Comparison of ENCODE assay signal across 8 mouse cellular contexts in genomic region chr4:59928347-59928746, GRCm38 (mm10). TPM values are rescaled to one million over a fixed set of nuclear protein-coding genes. Genes with fewer than 3 reads are reported as not detected.
DNase-seq lines count a peak whose midpoint lies in the region; ATAC-seq and TF ChIP-seq lines count a peak whose summit lies in the region.

No protein-coding gene starts in this region.

- peak; percentile 83 to 86 for DNase-seq in B cell, adult 2 months
- DNase-seq in adrenal gland, adult 18-20 months (ENCODE audit: low spot score in 2 of 2) = peak; percentile 36 to 38
- DNase-seq in embryo, embryonic 11.5 days (ENCODE audit: low read depth, low spot score) = peak; percentile 48
- DNase-seq in kidney, postnatal 0 days (ENCODE audit: low spot score) = peak; percentile 81
- peak; percentile 41 to 53 (median 52) for DNase-seq in liver, embryonic 14.5 days (ENCODE audit: low read depth in 3 of 3, low spot score in 3 of 3)
- DNase-seq in ovary, postnatal 36 days (ENCODE audit: low spot score) = peak; percentile 53
- DNase-seq in thymus, postnatal 10 days (ENCODE audit: low spot score in 2 of 2) = peak; percentile 74 to 87

- H3K9me3 ChIP-seq in heart, embryonic 11.5 days (replicated peaks; ENCODE audit: control insufficient read depth, low read length) = no peaks in the 10 kb centered on the region
- no peaks in the 10 kb centered on the region for H3K9me3 ChIP-seq in kidney, postnatal 0 days (replicated peaks; ENCODE audit: low read length)
- no peaks in the 10 kb centered on the region for H3K9me3 ChIP-seq in liver, embryonic 14.5 days (ENCODE audit: control insufficient read depth, low read length)

- no peaks in the 10 kb centered on the region for H3K4me1 ChIP-seq in heart, embryonic 11.5 days (ENCODE audit: control insufficient read depth, insufficient read depth, low read length)
- no peaks in the 10 kb centered on the region for H3K4me1 ChIP-seq in kidney, postnatal 0 days (replicated peaks; ENCODE audit: insufficient read depth, low read length)
- no peaks in the 10 kb centered on the region for H3K4me1 ChIP-seq in liver, embryonic 14.5 days (replicated peaks; ENCODE audit: control insufficient read depth in 2 of 2, insufficient read depth in 2 of 2, low read length in 1 of 2)

- H3K4me3 ChIP-seq in heart, embryonic 11.5 days (ENCODE audit: low read depth, low read length) = no peak overlapping the region
- H3K4me3 ChIP-seq in kidney, postnatal 0 days (replicated peaks; ENCODE audit: low read depth, low read length) = no peak overlapping the region
- no peak overlapping the region for H3K4me3 ChIP-seq in liver, embryonic 14.5 days (ENCODE audit: insufficient read depth in 1 of 2, low read depth in 2 of 2, low read length in 2 of 2)

- no peak overlapping the region for H3K27ac ChIP-seq in heart, embryonic 11.5 days (ENCODE audit: low read depth, low read length)
- H3K27ac ChIP-seq in kidney, postnatal 0 days = no peak overlapping the region
- H3K27ac ChIP-seq in liver, embryonic 14.5 days = no peak overlapping the region

- no peak overlapping the region for H3K4me2 ChIP-seq in heart, embryonic 11.5 days
- H3K4me2 ChIP-seq in kidney, postnatal 0 days (ENCODE audit: low read length) = no peak overlapping the region
- no peak overlapping the region for H3K4me2 ChIP-seq in liver, embryonic 14.5 days (ENCODE audit: low read depth)

- TF ChIP-seq EP300 in liver, embryonic 14.5 days (IDR thresholded peaks at IDR 0.05; ENCODE audit: low read depth) = no peak

- no peaks in the 10 kb centered on the region for H3K27me3 ChIP-seq in heart, embryonic 11.5 days (ENCODE audit: control insufficient read depth, insufficient read depth, low read length)
- H3K27me3 ChIP-seq in kidney, postnatal 0 days (ENCODE audit: insufficient read depth, low read length) = no peaks in the 10 kb centered on the region
- no peaks in the 10 kb centered on the region for H3K27me3 ChIP-seq in liver, embryonic 14.5 days (ENCODE audit: control insufficient read depth, insufficient read depth, low read length)

- H3K9ac ChIP-seq in heart, embryonic 11.5 days (ENCODE audit: low read depth, low read length) = no peak overlapping the region
- H3K9ac ChIP-seq in kidney, postnatal 0 days (ENCODE audit: low read depth, low read length) = no peak overlapping the region
- no peak overlapping the region for H3K9ac ChIP-seq in liver, embryonic 14.5 days (replicated peaks)

- peak; percentile 84 for TF ChIP-seq CTCF in kidney, postnatal 0 days (IDR thresholded peaks at IDR 0.05; ENCODE audit: low read depth)
- TF ChIP-seq CTCF in liver, embryonic 14.5 days (IDR thresholded peaks at IDR 0.05; ENCODE audit: low read depth) = peak; percentile 78

- WGBS in heart, embryonic 11.5 days (ENCODE audit: insufficient replicate concordance) = 17% methylated on average over 6 of the region's 6 CpGs
- 23% methylated on average over 6 of the region's 6 CpGs for WGBS in kidney, postnatal 0 days
- WGBS in liver, embryonic 14.5 days (ENCODE audit: insufficient replicate concordance) = 4% methylated on average over 6 of the region's 6 CpGs

- no peaks in the 10 kb centered on the region for H3K36me3 ChIP-seq in heart, embryonic 11.5 days (ENCODE audit: control insufficient read depth, insufficient read depth, low read length)
- no peaks in the 10 kb centered on the region for H3K36me3 ChIP-seq in kidney, postnatal 0 days (ENCODE audit: insufficient read depth, low read length)
- H3K36me3 ChIP-seq in liver, embryonic 14.5 days (replicated peaks; ENCODE audit: control insufficient read depth, insufficient read depth, low read depth) = no peaks in the 10 kb centered on the region

- 0 out of 2 replicates have a peak, but pooled peaks have one; percentile 44 for ATAC-seq in heart, embryonic 11.5 days (replicated peaks; ENCODE audit: insufficient number of reproducible peaks, low FRiP score, low TSS enrichment)
- ATAC-seq in kidney, postnatal 0 days (replicated peaks; ENCODE audit: low FRiP score, low read depth) = peak; percentile 74
- no peak for ATAC-seq in liver, embryonic 14.5 days (ENCODE audit: insufficient read depth)

RNA-seq across cellular contexts. Expression of gene Slc46a2, which starts 13.5 kb away (rescaled TPM):
- not detected for total RNA-seq in adrenal gland, adult 18-20 months (2021)
- 0.13 and 0.39 TPM in 2 replicates for polyA plus RNA-seq in heart, embryonic 11.5 days (2014; fragmentation: Nextera tagmentation; extraction: Ambion mirVana)
- 0.08 and 0.24 TPM in 2 replicates for polyA plus RNA-seq in kidney, postnatal 0 days (2015; fragmentation: Nextera tagmentation; extraction: Ambion mirVana)
- polyA plus RNA-seq in liver, embryonic 14.5 days (2012; rRNA removed) = not detected in 2 replicates
- polyA plus RNA-seq in liver, embryonic 14.5 days (2014; fragmentation: Nextera tagmentation; extraction: Ambion mirVana) = not detected in 2 replicates

RNA-seq across cellular contexts. Expression of gene Mup4, which starts 32.2 kb away (rescaled TPM):
- total RNA-seq in adrenal gland, adult 18-20 months (2021) = not detected
- not detected in 2 replicates for polyA plus RNA-seq in heart, embryonic 11.5 days (2014; fragmentation: Nextera tagmentation; extraction: Ambion mirVana)
- polyA plus RNA-seq in kidney, postnatal 0 days (2015; fragmentation: Nextera tagmentation; extraction: Ambion mirVana) = not detected in 2 replicates
- polyA plus RNA-seq in liver, embryonic 14.5 days (2012; rRNA removed) = not detected in 2 replicates
- polyA plus RNA-seq in liver, embryonic 14.5 days (2014; fragmentation: Nextera tagmentation; extraction: Ambion mirVana) = not detected in 2 replicates

RNA-seq across cellular contexts. Expression of gene Mup6, which starts 35.7 kb away (rescaled TPM):
- not detected for total RNA-seq in adrenal gland, adult 18-20 months (2021)
- polyA plus RNA-seq in heart, embryonic 11.5 days (2014; fragmentation: Nextera tagmentation; extraction: Ambion mirVana) = not detected in 2 replicates
- not detected in 2 replicates for polyA plus RNA-seq in kidney, postnatal 0 days (2015; fragmentation: Nextera tagmentation; extraction: Ambion mirVana)
- not detected in 2 replicates for polyA plus RNA-seq in liver, embryonic 14.5 days (2012; rRNA removed)
- not detected in 2 replicates for polyA plus RNA-seq in liver, embryonic 14.5 days (2014; fragmentation: Nextera tagmentation; extraction: Ambion mirVana)
